Mouse (Mus musculus) MEL (cell line): ENCODE measurements around the gene Csgalnact2.

Source experiments
- CHD1 ChIP-seq: IDR thresholded peaks from 2 replicates; pipeline ENCODE4 v1.6.1; 2012; ENCODE audit warnings: low read depth, mild to moderate bottlenecking, inconsistent platforms, low read length, improper control_type of control experiment
- CHD2 ChIP-seq: IDR thresholded peaks from 2 replicates; pipeline ENCODE4 v1.6.1; 2011; ENCODE audit warnings: low read length, improper control_type of control experiment
- CTCF ChIP-seq, 3 experiments: IDR thresholded peaks in 2 of 3; conservative IDR thresholded peaks in 1 of 3; 2 replicates each; pipeline ENCODE4 v1.5.1; 2011 to 2012; ENCODE audit warnings: low read length in 3 of 3, low read depth in 2 of 3, mild to moderate bottlenecking in 2 of 3, improper control_type of control experiment in 1 of 3, inconsistent platforms in 1 of 3, mixed read lengths in 1 of 3, moderate library complexity in 1 of 3; ENCODE audit not compliant: control insufficient read depth in 1 of 3, insufficient read depth in 1 of 3, poor library complexity in 1 of 3, severe bottlenecking in 1 of 3
- EP300 ChIP-seq, 2 experiments: IDR thresholded peaks; 2 replicates each; pipeline ENCODE4 v1.6.1; 2011; ENCODE audit warnings: improper control_type of control experiment in 2 of 2, low read length in 2 of 2, low read depth in 1 of 2, mild to moderate bottlenecking in 1 of 2
- ETS1 ChIP-seq: IDR thresholded peaks from 2 replicates; pipeline ENCODE4 v1.6.1; 2012; ENCODE audit warnings: low read depth, mild to moderate bottlenecking, inconsistent platforms, low read length, improper control_type of control experiment, moderate library complexity
- HCFC1 ChIP-seq: IDR thresholded peaks from 2 replicates; pipeline ENCODE4 v1.6.1; 2012; ENCODE audit warnings: low read depth, mild to moderate bottlenecking, inconsistent platforms, low read length, improper control_type of control experiment, moderate library complexity
- MAX ChIP-seq: IDR thresholded peaks from 2 replicates; pipeline ENCODE4 v1.6.1; 2011; ENCODE audit warnings: low read length, improper control_type of control experiment
- POLR2A ChIP-seq, 2 experiments: IDR thresholded peaks; 2 replicates each; pipeline ENCODE4 v1.6.1; 2011 to 2012; ENCODE audit warnings: low read length in 2 of 2, mild to moderate bottlenecking in 2 of 2, control low read depth in 1 of 2, improper control_type of control experiment in 1 of 2, low read depth in 1 of 2, moderate library complexity in 1 of 2; ENCODE audit not compliant: control insufficient read depth in 1 of 2, insufficient read depth in 1 of 2, poor library complexity in 1 of 2
- POLR2AphosphoS2 ChIP-seq: IDR thresholded peaks from 2 replicates; pipeline ENCODE4 v1.6.1; 2011; ENCODE audit warnings: low read length, improper control_type of control experiment
- RCOR1 ChIP-seq: IDR thresholded peaks from 2 replicates; pipeline ENCODE4 v1.6.1; 2012; ENCODE audit warnings: low read depth, mild to moderate bottlenecking, inconsistent platforms, low read length, improper control_type of control experiment
- SMC3 ChIP-seq: IDR thresholded peaks from 2 replicates; pipeline ENCODE4 v1.6.1; 2011; ENCODE audit warnings: low read depth, low read length, improper control_type of control experiment
- UBTF ChIP-seq: IDR thresholded peaks from 2 replicates; pipeline ENCODE4 v1.6.1; 2012; ENCODE audit warnings: low read depth, mild to moderate bottlenecking, inconsistent platforms, low read length, improper control_type of control experiment, moderate library complexity, borderline replicate concordance; ENCODE audit not compliant: insufficient read depth
- ZC3H11A ChIP-seq: IDR thresholded peaks from 2 replicates; pipeline ENCODE4 v1.6.1; 2012; ENCODE audit warnings: low read depth, mild to moderate bottlenecking, inconsistent platforms, low read length, improper control_type of control experiment

GRCm38 (mm10) chr6:118122767-118123166, 16.2 kb downstream of the Csgalnact2 start:
- no peak for TF ChIP-seq EP300 (IDR thresholded peaks at IDR 0.05; ENCODE audit: low read depth in 1 of 2, low read length in 2 of 2)
- TF ChIP-seq ZC3H11A = no peak
- no peak for TF ChIP-seq CHD1
- no peak for TF ChIP-seq ETS1
- no peak for TF ChIP-seq RCOR1
- no peak for TF ChIP-seq CTCF (IDR thresholded peaks at IDR 0.05 in 2 of 3, conservative IDR thresholded peaks at IDR 0.05 in 1 of 3; ENCODE audit: control insufficient read depth in 1 of 3, insufficient read depth in 1 of 3, low read depth in 2 of 3, low read length in 3 of 3, poor library complexity in 1 of 3, severe bottlenecking in 1 of 3)
- no peak for TF ChIP-seq CHD2
- no peak for TF ChIP-seq MAX
- no peak for TF ChIP-seq HCFC1
- no peak for TF ChIP-seq POLR2A (IDR thresholded peaks at IDR 0.05; ENCODE audit: control insufficient read depth in 1 of 2, insufficient read depth in 1 of 2, low read depth in 1 of 2, low read length in 2 of 2, poor library complexity in 1 of 2)
- TF ChIP-seq UBTF = no peak
- no peak for TF ChIP-seq POLR2AphosphoS2
- TF ChIP-seq SMC3 = no peak
